Mouse (Mus musculus): ENCODE measurements around the gene U2af2. TPM values are rescaled to one million over a fixed set of nuclear protein-coding genes. Genes with fewer than 3 reads are reported as not detected.
A peak's percentile ranks its signal among the peaks of the same experiment; 100 is the strongest.

The U2af2 gene
- total RNA-seq, 2 experiments from 2014 or later: 142 to 161 TPM

DNA sequence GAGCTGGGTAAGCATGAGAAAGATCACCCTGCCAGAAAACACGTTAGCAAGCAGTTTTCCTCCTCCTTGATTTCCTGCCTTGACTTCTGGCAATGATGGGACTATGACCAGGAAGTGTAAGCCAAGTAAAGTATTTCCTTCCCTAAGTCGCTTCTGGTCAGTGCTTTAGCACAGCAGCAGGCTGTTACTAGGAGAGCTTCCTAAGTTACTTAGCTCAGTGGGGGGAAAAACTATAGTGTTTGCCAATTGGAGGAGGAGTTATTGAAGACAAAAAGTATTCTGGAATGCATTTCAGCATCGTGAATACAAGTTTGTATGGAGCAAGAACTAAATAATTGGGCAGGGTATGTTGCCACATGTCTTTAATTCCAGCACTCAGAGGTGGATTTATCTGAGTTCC lies 50.8 kb downstream of the U2af2 start:
- no peak for DNase-seq

DNA sequence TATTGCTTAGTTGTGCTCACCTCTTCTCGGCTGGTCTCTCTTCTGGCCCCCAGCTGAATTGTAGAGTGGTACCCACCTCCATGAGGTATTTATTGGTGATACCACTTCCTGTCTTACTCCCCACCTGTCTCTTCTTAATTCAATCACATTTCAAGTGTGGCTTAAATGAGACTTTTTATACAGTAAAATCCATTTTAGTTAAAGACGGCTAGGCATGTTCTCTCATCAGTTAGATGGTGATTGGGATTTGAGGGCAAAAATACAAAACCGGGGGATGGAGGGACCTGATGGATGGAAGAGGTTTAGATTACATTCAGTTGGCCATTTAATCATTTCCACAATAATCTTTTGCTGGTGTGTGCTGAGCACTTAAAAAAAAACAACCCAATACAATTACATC lies 54.9 kb downstream of the U2af2 start, which contains the start of gene Rfpl4:
Gene Rfpl4, minus strand, starts transcription at position 101 of the 400 bp plus-strand sequence.
- no peak for DNase-seq

- DNase-seq: no peak
Measured at GRCm38 (mm10) chr7:5125078-5125477, 63.1 kb downstream of the U2af2 start.

GRCm38 (mm10) chr7:5125549-5126406 lies 63.8 kb downstream of the U2af2 start, which contains the start of gene Rasl2-9:
Gene Rasl2-9 (minus strand): TSS chr7:5125950.
- peak; percentile 91 for DNase-seq

Small RNA genes within 50 kb of the gene (microRNA-seq; reads per million reads assigned to microRNA genes)
- not detected for gene Gm26217

Other genes with a start within 250 kb of the U2af2 start
- 100 to 1,000 TPM; 122 to 126 TPM for gene Ube2s, start 249.6 kb upstream of the U2af2 start, total RNA-seq (2021)
- gene Shisa7, start 217.4 kb upstream of the U2af2 start, total RNA-seq (2021): 1 to 10 TPM; 1.3 to 3.1 TPM
- gene Isoc2b, start 191.9 kb upstream of the U2af2 start, total RNA-seq (2021): 10 to 100 TPM in 1 of 2 experiments, 1 to 10 TPM in 1; 6.8 to 13.3 TPM
- 10 to 100 TPM; 52.8 to 56.8 TPM for gene Isoc2a, start 185.0 kb upstream of the U2af2 start, total RNA-seq (2021)
- not detected for gene Gm36210, start 155.6 kb upstream of the U2af2 start, total RNA-seq (2021)
- 10 to 100 TPM; 14.7 to 16.4 TPM for gene Zfp628, start 146.9 kb upstream of the U2af2 start, total RNA-seq (2021)
- gene Nat14, start 140.1 kb upstream of the U2af2 start, total RNA-seq (2021): 1 to 10 TPM; 5.5 to 8.5 TPM
- gene Ssc5d, start 136.4 kb upstream of the U2af2 start, total RNA-seq (2021): 1 to 10 TPM; 5.9 to 6.9 TPM
- 1 to 10 TPM; 1.6 to 3.1 TPM for gene Sbk2, start 97.7 kb upstream of the U2af2 start, total RNA-seq (2021)
- under 1 TPM; 0.24 to 0.30 TPM for gene Sbk3, start 91.0 kb upstream of the U2af2 start, total RNA-seq (2021)
- gene Zfp579, start 66.0 kb upstream of the U2af2 start, total RNA-seq (2021): 10 to 100 TPM; 16.0 to 19.9 TPM
- gene Zfp524, start 47.7 kb upstream of the U2af2 start, total RNA-seq (2021): 10 to 100 TPM; 12.6 to 13.2 TPM
- 10 to 100 TPM; 24.4 to 27.7 TPM for gene Fiz1, start 47.4 kb upstream of the U2af2 start, total RNA-seq (2021)
- gene Gm44973, start 46.6 kb upstream of the U2af2 start, total RNA-seq (2021): not detected
- 10 to 100 TPM; 22.9 to 30.0 TPM for gene Zfp865, start 41.8 kb upstream of the U2af2 start, total RNA-seq (2021)
- 1 to 10 TPM; 2.1 to 2.6 TPM for gene Ccdc106, start 41.6 kb upstream of the U2af2 start, total RNA-seq (2021)
- not detected for gene 4632433K11Rik, start 28.0 kb upstream of the U2af2 start, total RNA-seq (2021)
- 1 to 10 TPM; 5.7 to 7.3 TPM for gene Zfp784, start 23.7 kb upstream of the U2af2 start, total RNA-seq (2021)
- gene Zfp580, start 10.6 kb upstream of the U2af2 start, total RNA-seq (2021): 10 to 100 TPM; 11.4 to 13.1 TPM
- gene Epn1, start 18.1 kb downstream of the U2af2 start, total RNA-seq (2021): 100 to 1,000 TPM; 144 to 150 TPM
- not detected for gene Rfpl4, start 54.8 kb downstream of the U2af2 start, total RNA-seq (2021)
- gene Rasl2-9, start 63.8 kb downstream of the U2af2 start, total RNA-seq (2021): 1 to 10 TPM; 2.2 to 3.1 TPM
- not detected for gene Vmn1r55, start 87.5 kb downstream of the U2af2 start, total RNA-seq (2021)
- not detected for gene Vmn1r56, start 134.6 kb downstream of the U2af2 start, total RNA-seq (2021)
- gene Vmn1r57, start 156.3 kb downstream of the U2af2 start, total RNA-seq (2021): not detected

Measured in adrenal gland, postnatal 10 days (tissue).